Mouse (Mus musculus): ENCODE data around the gene Pmepa1. TPM values are rescaled to one million over a fixed set of nuclear protein-coding genes. Genes with fewer than 3 reads are reported as not detected.

Pmepa1 gene
- total RNA-seq, 1 experiment from 2014 or later = not detected

- no peak for ATAC-seq (ENCODE audit: extremely low read depth, insufficient number of reproducible peaks, low FRiP score, poor library complexity, severe bottlenecking)
These were observed 37.8 kb downstream of the Pmepa1 start for GRCm38 (mm10) chr2:173238522-173238921.

- no peak for ATAC-seq (ENCODE audit: extremely low read depth, insufficient number of reproducible peaks, low FRiP score, poor library complexity, severe bottlenecking)
These were observed 40.6 kb downstream of the Pmepa1 start for GRCm38 (mm10) chr2:173235435-173236332.

GRCm38 (mm10) chr2:173232766-173233099 is 43.6 kb downstream of the Pmepa1 start:
- no peak for ATAC-seq (ENCODE audit: extremely low read depth, insufficient number of reproducible peaks, low FRiP score, poor library complexity, severe bottlenecking)

- ATAC-seq (ENCODE audit: extremely low read depth, insufficient number of reproducible peaks, low FRiP score, poor library complexity, severe bottlenecking) = no peak
These were observed 44.1 kb downstream of the Pmepa1 start for GRCm38 (mm10) chr2:173232065-173232765.

GRCm38 (mm10) chr2:173229578-173230224 is 46.6 kb downstream of the Pmepa1 start:
- ATAC-seq (ENCODE audit: extremely low read depth, insufficient number of reproducible peaks, low FRiP score, poor library complexity, severe bottlenecking) = peak; percentile 70

- ATAC-seq (ENCODE audit: extremely low read depth, insufficient number of reproducible peaks, low FRiP score, poor library complexity, severe bottlenecking) = no peak
These were observed 47.8 kb downstream of the Pmepa1 start for GRCm38 (mm10) chr2:173228567-173228966.

- ATAC-seq (ENCODE audit: extremely low read depth, insufficient number of reproducible peaks, low FRiP score, poor library complexity, severe bottlenecking) = no peak
These were observed 49.5 kb downstream of the Pmepa1 start for GRCm38 (mm10) chr2:173226792-173227191.

- no peak for ATAC-seq (ENCODE audit: extremely low read depth, insufficient number of reproducible peaks, low FRiP score, poor library complexity, severe bottlenecking)
These were observed 50.4 kb downstream of the Pmepa1 start for GRCm38 (mm10) chr2:173225906-173226305.

- ATAC-seq (ENCODE audit: extremely low read depth, insufficient number of reproducible peaks, low FRiP score, poor library complexity, severe bottlenecking) = no peak
These were observed 51.5 kb downstream of the Pmepa1 start for GRCm38 (mm10) chr2:173224832-173225231.

- no peak for ATAC-seq (ENCODE audit: extremely low read depth, insufficient number of reproducible peaks, low FRiP score, poor library complexity, severe bottlenecking)
These were observed 52.2 kb downstream of the Pmepa1 start for GRCm38 (mm10) chr2:173224097-173224496.

GRCm38 (mm10) chr2:173223496-173223895 is 52.8 kb downstream of the Pmepa1 start:
- no peak for ATAC-seq (ENCODE audit: extremely low read depth, insufficient number of reproducible peaks, low FRiP score, poor library complexity, severe bottlenecking)

GRCm38 (mm10) chr2:173220754-173221153 is 55.6 kb downstream of the Pmepa1 start:
- no peak for ATAC-seq (ENCODE audit: extremely low read depth, insufficient number of reproducible peaks, low FRiP score, poor library complexity, severe bottlenecking)

GRCm38 (mm10) chr2:173219256-173219954 is 56.9 kb downstream of the Pmepa1 start:
- peak; percentile 33; the same call in 1 of the 2 replicates for ATAC-seq (ENCODE audit: extremely low read depth, insufficient number of reproducible peaks, low FRiP score, poor library complexity, severe bottlenecking)

GRCm38 (mm10) chr2:173218416-173219141 is 57.8 kb downstream of the Pmepa1 start, which contains the start of gene Zbp1:
Gene Zbp1, minus strand, starts transcription at chr2:173218923.
- peak; percentile 72 for ATAC-seq (ENCODE audit: extremely low read depth, insufficient number of reproducible peaks, low FRiP score, poor library complexity, severe bottlenecking)

- no peak for ATAC-seq (ENCODE audit: extremely low read depth, insufficient number of reproducible peaks, low FRiP score, poor library complexity, severe bottlenecking)
These were observed 58.5 kb downstream of the Pmepa1 start for GRCm38 (mm10) chr2:173217763-173218258.

GRCm38 (mm10) chr2:173217246-173217645 is 59.1 kb downstream of the Pmepa1 start:
- no peak for ATAC-seq (ENCODE audit: extremely low read depth, insufficient number of reproducible peaks, low FRiP score, poor library complexity, severe bottlenecking)

GRCm38 (mm10) chr2:173216840-173217239 is 59.5 kb downstream of the Pmepa1 start:
- ATAC-seq (ENCODE audit: extremely low read depth, insufficient number of reproducible peaks, low FRiP score, poor library complexity, severe bottlenecking) = no peak

- no peak for ATAC-seq (ENCODE audit: extremely low read depth, insufficient number of reproducible peaks, low FRiP score, poor library complexity, severe bottlenecking)
These were observed 64.1 kb downstream of the Pmepa1 start for GRCm38 (mm10) chr2:173212227-173212626.
